Mouse (Mus musculus) retina, adult 2 months (tissue): ENCODE results near the gene Nrf1.

ENCODE experiments used
- DNase-seq: peaks from one replicate; pipeline ENCODE4 v3.0.0-alpha.2; 2012; ENCODE audit warnings: low read depth, low spot score

Nrf1 gene

DNA sequence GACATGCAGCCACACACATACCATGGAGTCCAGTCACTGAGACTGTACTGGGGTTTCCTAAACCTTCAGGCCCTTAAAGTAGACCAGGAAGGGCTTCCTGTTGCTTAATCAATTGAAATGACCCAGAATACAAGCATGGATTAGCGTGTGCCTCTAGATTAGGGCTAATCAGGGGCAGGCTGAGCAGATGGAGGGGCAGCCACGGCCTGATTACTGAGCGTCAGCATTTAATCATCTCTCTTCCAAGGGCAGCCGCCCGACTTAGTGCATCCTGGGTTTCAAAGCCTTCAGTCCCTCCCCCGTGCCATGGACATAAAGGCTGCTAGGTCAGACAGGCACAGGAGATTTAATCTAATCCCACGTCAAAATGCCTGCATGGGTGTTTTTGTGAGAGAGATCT, 99.3 kb downstream of the Nrf1 start:
- DNase-seq: peak; percentile 91

DNA sequence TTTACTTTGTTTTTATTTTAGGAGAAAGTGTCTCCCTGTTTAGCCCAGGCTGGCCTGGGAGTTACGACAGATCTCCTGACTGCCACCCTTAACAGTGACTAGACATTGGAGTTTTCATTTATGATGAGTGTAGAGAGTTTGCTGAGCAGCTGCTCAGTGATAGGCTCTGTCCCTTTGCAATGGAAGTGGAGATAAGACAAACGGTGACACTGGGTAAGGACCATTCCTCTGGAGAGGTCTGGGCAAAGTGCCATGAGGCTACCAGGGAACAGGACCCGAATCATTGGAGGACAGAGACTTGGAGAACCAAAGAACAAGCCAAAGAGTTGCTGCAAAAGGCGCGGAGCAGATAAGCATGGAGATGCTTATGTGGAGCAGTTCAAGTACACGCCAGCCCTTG, 100.0 kb downstream of the Nrf1 start:
- DNase-seq: no peak

DNA sequence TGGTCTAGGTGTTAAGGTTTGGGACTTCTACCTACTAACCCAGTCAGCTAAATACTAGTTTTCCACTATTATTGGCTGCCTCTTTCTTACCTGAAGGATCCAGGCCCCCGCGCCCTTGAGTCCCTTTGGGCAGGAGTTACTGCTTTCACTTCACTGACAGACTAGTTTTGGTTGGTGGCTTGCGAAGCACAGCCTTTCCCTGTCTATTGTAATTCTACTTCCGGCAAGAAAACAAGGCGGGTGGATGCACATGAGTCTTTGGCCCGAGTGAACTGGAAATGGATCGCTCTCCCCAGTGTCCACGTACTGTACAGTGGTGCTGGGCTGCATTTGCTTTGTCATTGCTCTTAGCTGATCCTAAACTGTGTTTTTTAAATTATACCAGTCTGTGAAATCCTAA, 102.7 kb downstream of the Nrf1 start:
- no peak for DNase-seq

GRCm38 (mm10) chr6:30152163-30152562, 104.4 kb downstream of the Nrf1 start:
- DNase-seq: no peak

GRCm38 (mm10) chr6:30152649-30153048, 104.9 kb downstream of the Nrf1 start:
- no peak for DNase-seq

DNA sequence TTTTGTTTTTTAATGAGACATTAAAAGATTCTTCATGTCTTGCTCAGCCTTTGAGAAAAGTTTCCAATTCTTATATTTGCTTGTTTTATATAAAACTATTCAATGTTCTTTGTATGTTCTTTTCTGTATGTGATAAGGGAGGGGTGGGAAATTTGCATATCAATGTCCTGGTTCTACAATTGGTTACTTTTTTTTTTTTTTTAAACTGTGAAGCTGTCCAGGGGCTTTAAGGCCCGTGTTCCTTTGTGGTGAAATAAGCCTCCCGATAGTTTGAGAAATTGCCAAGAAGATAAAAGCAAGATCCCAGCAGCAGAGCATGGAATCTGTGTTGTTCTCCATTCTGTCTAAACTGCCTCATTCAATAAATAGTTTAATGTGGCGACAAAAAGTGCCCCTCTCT, 105.3 kb downstream of the Nrf1 start:
- DNase-seq: no peak

GRCm38 (mm10) chr6:30153733-30154415, 106.1 kb downstream of the Nrf1 start:
- DNase-seq: no peak

- DNase-seq: no peak
Observed at GRCm38 (mm10) chr6:30159516-30160045, 111.8 kb downstream of the Nrf1 start.

DNA sequence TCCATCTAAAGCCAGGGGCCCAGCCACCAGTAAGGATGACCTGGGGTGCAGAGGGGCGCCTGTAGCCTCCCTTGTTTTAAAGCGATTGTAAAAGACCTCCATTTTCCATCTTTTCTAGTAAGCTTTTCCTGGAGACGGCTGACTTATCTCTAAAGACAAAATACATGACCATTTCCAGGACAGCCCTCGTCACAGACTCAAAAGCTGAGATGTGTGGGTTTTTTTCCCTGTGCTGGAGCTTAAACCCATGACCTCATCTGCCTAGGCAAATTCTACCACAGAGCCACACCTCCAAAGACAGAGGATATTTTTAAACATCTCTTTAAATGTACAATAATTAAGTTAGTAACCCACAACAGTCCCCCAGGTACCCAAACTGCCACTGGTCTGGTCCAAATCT, 112.6 kb downstream of the Nrf1 start:
- DNase-seq: no peak

- no peak for DNase-seq
Observed at GRCm38 (mm10) chr6:30161618-30162017, 113.8 kb downstream of the Nrf1 start.

DNA sequence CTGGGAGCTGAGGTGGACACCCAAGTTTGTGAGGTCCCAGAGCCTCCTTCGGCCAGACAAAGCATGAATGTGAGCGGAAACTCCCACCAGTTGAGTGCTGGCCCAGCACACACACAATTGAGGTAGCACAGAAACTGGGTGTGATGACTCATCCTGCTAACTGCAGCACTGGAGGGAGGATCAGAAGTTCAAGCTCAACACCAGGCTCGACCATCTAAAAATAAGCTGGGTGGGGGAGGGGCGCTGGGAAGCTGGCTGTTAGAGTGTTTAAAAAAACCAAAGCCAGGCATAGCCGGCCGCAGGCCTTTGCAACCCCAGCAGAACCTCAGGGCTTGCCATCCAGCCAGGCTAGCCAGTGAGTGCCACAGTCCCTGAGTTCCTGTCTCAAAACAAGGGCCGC, 114.3 kb downstream of the Nrf1 start:
- no peak for DNase-seq

- no peak for DNase-seq
Observed at GRCm38 (mm10) chr6:30166349-30166748, 118.6 kb downstream of the Nrf1 start.

DNA sequence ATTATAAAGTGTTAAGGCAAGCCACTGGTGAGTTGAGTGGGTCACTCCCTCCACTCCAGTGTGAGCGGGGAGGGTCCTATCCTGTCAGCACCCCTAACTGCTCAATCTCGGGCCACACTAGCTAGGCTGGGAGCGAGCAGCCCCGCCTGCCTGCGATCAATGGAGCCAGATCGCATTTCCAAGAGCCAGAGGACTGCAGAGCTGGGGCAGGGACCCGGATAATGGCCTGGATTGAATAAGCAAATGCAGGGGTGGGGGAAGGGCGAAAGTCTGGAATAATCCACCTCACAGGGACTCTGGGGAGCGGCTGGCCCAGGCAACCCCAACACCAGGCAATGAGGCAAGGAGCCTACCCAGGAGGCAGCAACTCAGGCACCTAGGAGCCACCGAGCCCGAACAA, 119.4 kb downstream of the Nrf1 start:
- DNase-seq: no peak

GRCm38 (mm10) chr6:30168275-30168674, 120.5 kb downstream of the Nrf1 start:
- no peak for DNase-seq

DNA sequence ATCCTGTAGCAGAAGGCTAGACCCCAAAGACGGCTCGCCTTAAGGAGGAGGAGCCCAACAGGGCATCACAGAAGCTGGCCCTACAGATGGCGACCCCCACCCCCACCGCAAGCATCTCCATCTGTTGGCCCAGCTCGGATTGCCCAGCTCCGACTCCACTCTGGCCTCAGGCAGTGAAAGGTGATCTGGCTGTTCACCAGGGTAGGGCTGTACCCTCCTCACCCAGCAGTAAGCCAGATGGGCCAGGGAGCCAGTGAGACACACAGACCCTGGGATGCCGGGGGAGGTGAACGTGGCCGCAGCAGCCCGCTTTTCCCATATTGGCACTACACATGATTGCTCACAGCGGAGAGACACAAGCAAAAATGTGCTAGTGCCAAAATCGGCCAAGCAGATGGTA, 121.4 kb downstream of the Nrf1 start:
- no peak for DNase-seq

- no peak for DNase-seq
Observed at GRCm38 (mm10) chr6:30171226-30171625, 123.4 kb downstream of the Nrf1 start.

GRCm38 (mm10) chr6:30171967-30172366, 124.2 kb downstream of the Nrf1 start:
- no peak for DNase-seq

DNA sequence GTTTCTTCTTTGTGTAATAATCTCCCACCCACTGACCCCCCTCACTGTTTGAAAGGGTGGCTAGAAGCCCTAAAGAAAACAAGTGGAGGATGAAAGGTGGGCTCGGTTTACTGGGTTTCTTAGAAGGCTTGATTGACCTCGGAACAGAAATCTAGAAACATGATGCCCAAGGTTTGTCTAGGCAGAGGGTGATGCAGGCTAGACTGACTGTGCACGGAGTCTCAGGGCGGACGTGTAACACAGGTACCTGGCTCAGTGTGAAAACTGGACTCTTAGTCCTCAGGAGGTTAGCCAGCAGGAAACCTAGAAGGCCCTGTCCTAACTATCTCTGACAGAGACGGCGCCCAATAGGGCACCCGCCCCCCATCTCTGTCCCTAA, 124.6 kb downstream of the Nrf1 start:
- DNase-seq: no peak

DNA sequence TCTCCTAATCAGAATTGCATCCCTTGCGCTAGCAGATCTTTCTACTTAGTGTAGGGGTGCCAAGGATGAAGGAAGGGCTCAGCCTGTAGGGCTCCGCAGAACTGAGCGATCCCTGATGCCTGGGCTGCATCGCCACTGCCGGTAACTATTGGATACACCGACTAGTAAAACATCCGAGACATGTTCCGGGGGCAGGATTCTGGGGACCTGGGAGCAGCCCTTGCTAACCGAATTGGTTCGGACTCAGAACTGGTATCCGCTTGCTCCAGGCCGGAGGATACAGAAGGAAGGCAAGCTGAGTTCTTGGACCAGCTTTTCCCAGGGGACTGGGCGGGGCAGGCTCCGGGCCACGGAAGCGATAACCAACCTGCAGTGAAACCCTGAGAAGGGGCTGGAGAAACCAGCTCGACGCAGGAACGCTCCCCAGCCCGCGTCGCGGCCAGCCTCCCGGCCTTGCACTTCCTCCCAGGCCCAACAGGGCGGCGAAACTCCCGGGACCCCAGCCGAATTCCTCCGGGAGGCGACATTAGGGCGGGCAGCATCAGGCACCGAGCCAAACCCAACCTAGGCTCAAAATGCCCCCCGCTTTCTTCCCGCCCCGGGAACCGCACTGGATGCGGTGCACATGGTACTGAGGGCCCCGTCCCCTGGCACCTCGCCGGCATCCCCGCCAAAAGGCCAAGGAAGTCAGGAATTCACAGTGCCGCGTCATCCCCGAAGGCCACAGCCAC, 125.2 kb downstream of the Nrf1 start:
- DNase-seq: peak; percentile 86

DNA sequence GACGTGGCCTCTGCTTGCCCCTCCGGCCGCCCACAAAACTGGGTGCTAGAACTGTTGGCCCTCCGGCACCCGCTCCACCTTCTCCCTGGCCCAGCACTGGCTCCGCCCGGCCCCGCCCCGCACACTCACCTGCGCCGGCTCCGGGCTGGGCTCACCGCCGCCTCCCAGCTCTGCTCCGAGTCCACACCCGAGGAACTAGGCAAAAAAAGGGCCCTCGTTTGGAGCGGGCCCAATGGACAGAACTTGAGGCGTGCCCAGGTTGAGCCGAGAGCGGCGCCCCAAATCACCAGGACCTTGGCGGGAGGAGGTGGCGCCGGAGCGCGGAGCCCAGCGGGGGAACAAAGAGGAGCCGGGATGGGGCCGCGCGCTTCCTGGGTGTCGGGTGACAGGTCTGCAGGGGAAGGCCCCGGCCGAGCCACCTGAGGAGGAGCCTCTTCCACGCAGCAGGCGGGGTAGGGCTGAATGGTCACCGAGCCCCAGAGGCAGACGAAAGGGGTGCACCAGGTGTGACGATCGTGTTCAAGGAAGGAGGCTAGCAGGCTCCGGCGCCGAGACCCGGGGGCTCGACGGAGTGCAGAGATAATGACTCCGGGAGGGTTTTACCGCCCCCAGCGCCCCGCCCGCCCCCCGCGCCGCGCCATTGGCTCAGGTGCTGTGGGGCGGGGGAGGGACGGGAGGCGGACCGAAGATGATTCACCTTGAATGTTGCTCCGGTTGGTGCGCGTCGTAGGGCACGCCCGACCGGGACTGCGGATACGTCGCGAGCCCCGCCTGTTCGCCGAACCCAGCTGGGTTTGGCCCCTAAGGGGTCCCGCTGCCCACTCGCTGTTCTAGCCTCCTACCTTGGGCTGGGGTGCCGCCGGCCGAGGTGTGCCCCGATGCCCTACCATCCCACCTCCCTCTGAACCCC, 126.0 kb downstream of the Nrf1 start:
- peak; percentile 87 for DNase-seq

- peak; percentile 91 for DNase-seq
Observed at GRCm38 (mm10) chr6:30174461-30175224, 126.9 kb downstream of the Nrf1 start.
